Mouse (Mus musculus) kidney, adult 9 months (tissue): ENCODE measurements around the gene Nppa.
"Not testable (repeated sequence)": the region's sequence is repeated elsewhere in the genome, so short reads cannot be mapped to it uniquely, and the experiment has no call there.

Experiments used
- DNase-seq: peaks from one replicate; pipeline ENCODE4 v3.0.0; 2022

Gene Nppa

DNA sequence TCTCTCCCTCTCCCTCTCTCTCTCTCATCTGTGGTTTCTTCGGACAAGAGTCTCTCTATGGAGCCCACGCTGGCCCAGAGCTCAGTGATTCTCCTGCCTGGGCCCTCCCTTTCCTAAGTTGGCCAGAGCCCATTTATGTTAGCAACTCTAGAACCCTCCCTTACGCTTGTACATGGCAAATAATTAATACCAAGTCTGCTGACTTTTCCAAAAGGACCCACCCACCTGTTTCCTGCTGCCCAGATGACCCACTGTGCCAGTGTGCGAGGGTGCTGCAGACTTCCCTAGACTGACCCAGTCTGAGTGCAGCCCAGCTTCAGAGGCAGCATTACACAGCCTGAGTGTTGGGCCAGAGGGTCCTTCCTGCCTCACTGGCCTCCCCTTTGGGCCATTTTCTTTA lies 11.7 kb downstream of the Nppa start:
- peak; percentile 57 for DNase-seq

- no peak for DNase-seq
Observed at GRCm38 (mm10) chr4:148015418-148015817, 14.9 kb downstream of the Nppa start.

DNA sequence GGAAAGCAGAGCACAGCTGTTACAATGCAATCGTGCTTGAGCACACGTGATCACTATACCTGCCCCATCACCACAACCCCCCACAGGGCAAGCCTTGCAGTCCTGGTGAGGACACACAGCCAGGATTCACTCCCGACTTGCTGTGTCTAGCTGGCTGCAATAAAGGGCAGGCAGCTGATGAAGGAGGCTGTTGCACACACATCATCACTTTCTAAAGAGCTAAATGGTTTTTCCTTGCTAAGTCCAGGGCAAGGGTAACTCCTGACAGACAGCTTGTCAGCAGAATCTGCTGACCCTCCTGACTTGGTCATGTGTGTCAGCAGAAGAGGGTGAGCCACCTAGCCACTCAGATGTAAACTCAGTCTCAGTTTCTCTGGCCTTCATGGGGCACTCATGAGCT lies 16.5 kb downstream of the Nppa start:
- DNase-seq: peak; percentile 71

DNA sequence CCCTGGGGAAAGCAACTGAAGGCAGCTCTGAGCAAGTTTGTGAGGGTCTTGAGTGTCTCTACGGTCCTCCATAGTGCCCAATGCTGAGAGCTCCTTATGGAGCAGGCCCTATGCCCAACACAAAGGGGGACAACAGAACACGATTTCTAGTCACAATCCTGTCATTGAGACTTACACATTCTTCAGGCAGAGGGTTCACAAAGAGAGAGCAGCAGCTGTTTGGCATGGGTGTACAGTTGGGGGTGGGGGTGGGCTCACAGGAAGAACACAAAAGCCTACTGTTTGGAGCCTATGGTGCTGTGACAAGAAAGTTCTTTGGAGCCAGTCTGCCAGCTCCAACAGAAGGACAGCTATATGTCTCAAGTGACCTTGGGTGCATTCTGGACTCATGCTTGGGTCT lies 17.9 kb downstream of the Nppa start:
- no peak for DNase-seq

GRCm38 (mm10) chr4:148024003-148024402 lies 23.5 kb downstream of the Nppa start:
- peak; percentile 87 for DNase-seq

DNA sequence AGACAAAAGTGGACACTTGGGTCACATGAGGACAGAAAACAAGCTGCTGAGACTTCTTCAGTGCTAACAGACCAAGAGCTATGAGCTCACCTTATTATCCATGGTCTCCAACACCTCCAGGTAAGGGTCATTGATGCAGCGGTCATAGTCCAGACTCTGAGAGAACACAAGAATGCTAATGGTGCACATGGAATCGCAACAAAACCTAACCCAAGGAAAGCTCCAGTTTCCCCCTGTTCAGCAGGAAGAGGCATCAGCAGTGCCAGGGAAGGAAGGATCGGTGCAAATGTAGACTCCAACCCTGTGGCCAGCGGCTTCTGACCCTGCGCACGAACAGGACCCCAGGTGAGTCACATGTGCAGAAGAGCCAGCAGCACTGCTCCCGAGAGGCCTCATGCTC lies 28.8 kb downstream of the Nppa start:
- peak; percentile 65 for DNase-seq

DNA sequence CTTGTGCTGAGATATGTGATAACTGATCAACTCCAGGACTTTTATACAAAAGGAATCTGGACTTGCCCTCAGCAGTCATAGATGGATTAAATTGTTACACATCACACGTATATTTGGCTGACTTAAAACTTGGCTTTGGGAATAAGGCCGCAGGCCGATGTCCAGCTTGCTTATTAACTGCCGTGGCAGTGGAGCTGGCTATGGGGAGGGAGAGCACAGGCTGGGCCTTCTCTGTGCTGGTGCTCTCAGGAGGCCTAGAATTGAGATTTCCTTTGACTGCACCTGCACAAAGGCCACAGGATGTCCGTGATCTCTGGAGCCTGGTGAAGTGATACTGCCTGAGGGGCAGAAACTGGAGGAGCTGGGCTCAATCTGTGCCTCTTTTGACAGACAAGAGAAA lies 30.0 kb downstream of the Nppa start:
- DNase-seq: peak; percentile 85

DNA sequence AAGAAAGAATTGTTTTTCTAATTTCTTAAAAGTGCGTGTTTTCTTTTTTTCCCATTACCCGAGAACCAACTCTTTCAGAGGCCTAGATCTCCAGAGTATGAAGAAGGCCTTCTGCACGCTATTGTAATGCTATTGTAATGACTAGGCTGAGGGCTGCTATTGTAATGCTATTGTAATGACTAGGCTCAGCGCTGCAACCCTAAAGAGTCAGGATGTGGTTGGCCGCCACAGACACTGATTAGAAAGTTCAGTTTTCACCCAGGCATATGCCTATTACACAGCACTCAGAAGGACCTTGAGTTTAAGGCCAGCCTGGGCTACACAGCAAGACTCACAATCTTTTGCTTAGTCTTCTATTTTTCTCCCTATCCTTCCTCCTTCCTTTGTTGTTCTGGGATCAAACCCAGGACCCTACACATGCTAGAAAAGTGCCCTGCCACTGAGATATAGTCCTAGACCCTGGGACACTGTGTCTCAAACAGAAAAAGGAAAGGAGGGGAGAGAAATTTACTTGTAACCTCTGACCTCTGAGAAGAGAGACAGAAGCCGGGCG lies 33.4 kb downstream of the Nppa start:
- DNase-seq: no peak

DNA sequence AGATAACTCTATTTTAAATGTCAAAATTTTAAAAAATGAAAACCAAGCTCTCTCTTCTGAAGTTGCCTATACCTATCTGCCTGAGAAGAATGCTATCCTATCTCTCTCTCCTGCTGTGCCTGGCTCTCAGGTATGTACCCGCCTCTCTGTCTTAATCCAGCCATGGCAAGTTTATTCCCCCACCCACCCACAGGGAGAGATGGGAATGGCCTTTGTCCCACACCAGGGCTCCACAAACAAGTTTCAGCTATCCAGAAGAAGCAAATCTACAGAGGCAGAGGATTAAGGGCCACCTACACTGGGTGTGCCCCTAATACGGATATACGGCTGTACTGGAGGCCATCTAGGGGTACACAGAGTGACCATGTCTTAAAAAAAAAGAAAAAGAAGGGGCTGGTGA lies 34.9 kb downstream of the Nppa start:
- peak; percentile 60 for DNase-seq

DNA sequence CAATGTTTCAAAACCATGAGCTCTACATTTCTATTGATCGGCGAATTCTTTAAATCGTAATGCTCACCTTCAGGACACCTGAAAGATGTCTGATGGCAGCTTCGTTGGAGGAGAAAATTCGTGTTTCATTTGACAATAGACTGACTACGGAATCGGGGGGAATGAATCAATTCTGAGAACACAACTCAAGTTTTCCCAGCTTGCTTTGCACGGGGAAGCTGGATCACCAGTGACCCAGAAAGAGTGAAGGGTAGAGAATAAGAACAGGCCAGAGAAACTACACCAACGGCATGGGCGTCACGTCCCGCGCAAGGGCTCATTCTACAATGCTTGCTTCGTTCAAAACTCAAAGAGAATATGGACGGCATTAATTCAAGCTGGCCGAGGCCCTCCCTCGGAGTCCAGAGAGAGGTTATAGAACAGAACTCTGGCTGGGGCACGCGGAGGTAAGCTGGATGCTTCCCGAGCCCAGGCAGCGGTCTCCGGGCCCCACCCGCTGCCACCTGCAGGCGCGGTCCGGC lies 37.6 kb downstream of the Nppa start:
- DNase-seq: no peak

GRCm38 (mm10) chr4:148038600-148039253 lies 38.2 kb downstream of the Nppa start, which contains the start of the genes Clcn6 and Mthfr:
Gene Clcn6, minus strand, starts transcription at chr4:148038821.
Gene Mthfr, plus strand, starts transcription at chr4:148039077.
- DNase-seq: peak; percentile 100

- peak; percentile 36 for DNase-seq
Observed at GRCm38 (mm10) chr4:148039254-148040028, 38.9 kb downstream of the Nppa start.

GRCm38 (mm10) chr4:148040029-148040830 lies 39.7 kb downstream of the Nppa start:
- peak; percentile 50 for DNase-seq

DNA sequence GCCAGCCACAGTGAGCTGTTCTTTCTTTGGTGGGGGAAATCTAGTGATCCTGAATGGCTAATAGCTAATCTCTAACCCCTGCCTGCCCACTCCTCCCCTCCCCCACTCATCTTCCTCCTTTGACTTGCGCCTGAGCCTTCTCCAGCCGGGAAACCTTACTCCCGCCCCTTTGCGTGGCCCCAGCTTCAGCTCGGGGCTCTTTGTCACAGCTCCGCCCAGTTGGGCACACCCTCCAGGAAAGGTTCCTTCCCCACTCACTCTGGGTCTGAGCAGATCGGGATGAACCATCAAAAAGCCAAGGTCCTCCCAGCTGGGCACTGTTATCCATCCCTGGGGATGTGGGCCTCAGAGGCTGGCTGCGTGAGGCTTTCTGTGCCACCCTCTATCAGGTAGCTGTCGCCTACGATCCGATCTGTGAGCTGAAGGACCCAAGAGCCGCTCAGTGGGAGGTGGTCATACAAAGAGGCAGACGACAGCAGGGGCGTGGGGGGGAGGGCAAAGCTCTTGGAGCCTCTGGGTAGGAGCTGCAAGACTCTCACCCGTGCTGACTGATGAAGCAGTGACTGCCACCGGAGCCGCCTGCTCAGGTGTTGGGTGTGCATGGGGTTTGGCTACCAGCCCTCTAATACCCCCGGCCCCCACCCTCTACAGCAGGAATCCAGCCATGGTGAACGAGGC lies 40.5 kb downstream of the Nppa start:
- DNase-seq: peak; percentile 79

DNA sequence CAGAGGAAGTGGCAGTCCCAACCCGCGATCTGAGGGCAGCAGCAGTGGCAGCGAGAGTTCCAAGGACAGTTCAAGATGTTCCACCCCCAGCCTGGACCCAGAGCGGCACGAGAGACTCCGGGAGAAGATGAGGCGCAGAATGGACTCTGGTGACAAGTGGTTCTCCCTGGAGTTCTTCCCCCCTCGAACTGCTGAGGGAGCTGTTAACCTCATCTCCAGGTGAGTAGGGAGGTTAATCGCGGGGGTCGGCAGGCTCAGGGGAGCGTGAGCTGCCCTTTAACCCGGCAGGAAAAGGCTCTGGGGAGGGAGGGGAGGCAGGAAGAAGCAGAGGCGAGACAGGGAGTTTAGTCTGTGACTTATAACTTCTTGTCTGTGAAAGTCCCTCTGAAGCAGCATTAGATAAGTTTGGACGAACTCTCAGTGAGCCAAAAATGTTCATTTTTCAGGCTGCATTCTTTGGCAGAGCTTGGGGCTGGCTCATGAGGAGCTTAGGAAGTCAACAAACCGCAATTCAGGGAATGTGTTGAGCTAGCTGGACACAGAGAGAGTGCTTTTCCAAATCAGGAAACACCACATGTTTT lies 41.2 kb downstream of the Nppa start:
- DNase-seq: peak; percentile 53

DNA sequence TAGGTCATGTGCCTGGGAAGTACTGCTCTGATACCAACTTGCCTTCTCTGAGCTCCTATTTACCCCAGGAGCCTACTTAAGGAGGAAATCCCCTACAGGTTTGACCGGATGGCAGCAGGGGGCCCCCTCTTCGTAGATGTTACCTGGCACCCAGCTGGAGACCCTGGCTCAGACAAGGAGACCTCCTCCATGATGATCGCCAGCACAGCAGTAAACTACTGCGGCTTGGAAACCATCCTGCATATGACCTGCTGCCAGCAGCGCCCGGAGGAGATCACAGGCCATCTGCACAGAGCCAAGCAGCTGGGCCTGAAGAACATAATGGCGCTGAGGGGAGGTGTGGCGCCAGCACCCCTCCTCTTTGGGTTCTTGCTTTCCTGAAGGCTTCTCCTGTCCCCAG lies 42.8 kb downstream of the Nppa start:
- not testable (repeated sequence) for DNase-seq

DNA sequence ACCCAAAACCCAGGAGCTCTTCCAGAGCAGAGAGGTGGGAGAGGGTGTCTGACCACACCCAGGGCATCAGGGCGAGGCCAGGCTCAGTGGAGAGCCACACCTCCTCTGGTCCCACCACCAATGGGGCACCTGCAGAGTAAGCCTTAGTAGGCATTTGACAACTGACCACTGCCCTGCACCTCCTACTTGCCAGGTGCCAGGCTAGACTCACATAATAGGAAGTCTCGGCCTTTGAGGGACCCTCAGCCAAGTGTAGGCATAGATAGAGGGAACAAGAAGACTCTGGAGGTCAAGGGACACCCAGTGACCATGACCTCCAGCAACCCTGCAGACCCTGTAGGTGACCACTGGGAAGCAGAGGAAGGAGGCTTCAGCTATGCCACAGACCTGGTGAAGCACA lies 43.6 kb downstream of the Nppa start:
- no peak for DNase-seq

GRCm38 (mm10) chr4:148046450-148047031 lies 46.0 kb downstream of the Nppa start:
- DNase-seq: peak; percentile 61

- DNase-seq: peak; percentile 60
Observed at GRCm38 (mm10) chr4:148050396-148050914, 49.9 kb downstream of the Nppa start.

DNA sequence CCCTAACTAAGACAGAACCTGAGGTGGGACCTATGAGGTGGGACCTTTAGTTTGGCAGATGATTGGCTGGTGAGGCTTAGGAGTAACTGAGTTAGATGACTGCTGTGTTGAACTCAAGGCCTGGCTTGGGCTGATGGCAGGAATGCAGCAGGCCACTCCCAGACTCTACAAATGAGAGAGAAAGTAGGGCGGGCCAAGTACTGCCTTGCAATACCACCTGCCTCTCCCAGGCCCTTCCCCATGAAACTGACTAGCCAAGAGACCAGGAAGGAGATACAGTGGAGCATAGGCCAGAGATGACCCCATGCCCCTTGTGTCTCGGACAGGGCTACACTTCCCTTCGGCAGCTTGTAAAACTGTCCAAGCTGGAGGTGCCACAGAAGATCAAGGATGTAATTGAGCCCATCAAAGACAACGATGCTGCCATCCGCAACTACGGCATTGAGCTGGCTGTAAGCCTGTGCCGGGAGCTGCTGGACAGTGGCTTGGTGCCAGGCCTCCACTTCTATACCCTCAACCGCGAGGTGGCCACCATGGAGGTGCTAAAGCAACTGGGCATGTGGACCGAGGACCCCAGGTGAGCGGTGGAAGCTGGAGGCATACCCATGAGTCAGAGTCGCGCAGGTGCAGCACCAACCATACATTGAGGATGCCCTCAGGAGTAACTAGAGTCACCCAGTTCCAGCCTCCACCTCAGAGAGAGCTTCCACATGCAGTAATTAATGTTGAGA lies 50.7 kb downstream of the Nppa start:
- no peak for DNase-seq
